Mouse (Mus musculus) C2C12 (cell line): Measurements from ENCODE around the gene Vkorc1l1.

Experiments used
- CEBPB ChIP-seq: IDR thresholded peaks from one replicate; pipeline ENCODE4 v1.6.1; 2011; ENCODE audit warnings: low read depth, mild to moderate bottlenecking, control low read depth, moderate library complexity
- CTCF ChIP-seq: IDR thresholded peaks from one replicate; pipeline ENCODE4 v1.5.1; 2011; ENCODE audit not compliant: control insufficient read depth, insufficient read depth, insufficient read length
- FOSL1 ChIP-seq: IDR thresholded peaks from one replicate; pipeline ENCODE4 v1.8.0; 2011; ENCODE audit warnings: mild to moderate bottlenecking, low read length; ENCODE audit not compliant: poor library complexity, insufficient read depth, severe bottlenecking
- MAX ChIP-seq: IDR thresholded peaks from one replicate; pipeline ENCODE4 v1.6.1; 2011; ENCODE audit warnings: mild to moderate bottlenecking, control low read depth
- MYOG ChIP-seq: IDR thresholded peaks from one replicate; pipeline ENCODE4 v1.6.1; 2011; ENCODE audit not compliant: control insufficient read depth, insufficient read length; ENCODE audit errors: extremely low read depth
- USF1 ChIP-seq: IDR thresholded peaks from one replicate; pipeline ENCODE4 v1.6.1; 2011; ENCODE audit warnings: low read depth, mild to moderate bottlenecking, control low read depth, moderate library complexity

DNA sequence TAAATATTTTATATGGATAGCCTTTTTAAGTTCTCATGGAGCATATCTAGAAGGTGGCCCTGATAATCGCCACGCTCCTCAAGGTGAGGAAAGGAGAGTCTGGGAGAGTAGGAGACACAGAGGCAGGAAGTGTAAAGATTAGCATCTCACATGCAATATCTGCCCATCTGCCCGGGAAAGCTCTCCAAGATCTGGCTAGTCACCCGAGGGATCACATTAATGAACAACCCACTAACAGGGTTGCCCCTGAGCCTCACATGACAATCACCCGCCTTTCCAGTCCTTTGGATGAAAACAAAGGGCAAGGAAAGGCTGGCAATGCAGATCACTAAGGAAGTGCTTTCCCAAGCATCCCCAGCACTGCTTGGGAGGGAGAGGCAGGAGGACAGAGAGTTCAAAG, 85.4 kb downstream of the Vkorc1l1 start:
- TF ChIP-seq CTCF (no peak), MYOG (no peak), USF1 (no peak), MAX (no peak), CEBPB (no peak), FOSL1 (no peak)
